Mouse (Mus musculus): ENCODE data around the gene Dqx1. TPM values are rescaled to one million over a fixed set of nuclear protein-coding genes. Genes with fewer than 3 reads are reported as not detected.

Dqx1 gene
- total RNA-seq, 4 experiments from 2014 or later, result 0.24 to 0.52 (median 0.33) TPM

GRCm38 (mm10) chr6:83070311-83071219 is 12.9 kb downstream of the Dqx1 start:
- DNase-seq (ENCODE audit: low spot score in 2 of 2), result no peak

- DNase-seq (ENCODE audit: low spot score in 2 of 2), result no peak
Measured at GRCm38 (mm10) chr6:83071220-83071619, 13.6 kb downstream of the Dqx1 start.

GRCm38 (mm10) chr6:83074979-83075378 is 17.3 kb downstream of the Dqx1 start:
- DNase-seq (ENCODE audit: low spot score in 2 of 2), result no peak

GRCm38 (mm10) chr6:83077630-83078323 is 20.1 kb downstream of the Dqx1 start, which contains the start of gene Pcgf1:
Gene Pcgf1, plus strand, starts transcription at chr6:83077869.
- no peak for DNase-seq (ENCODE audit: low spot score in 2 of 2)

GRCm38 (mm10) chr6:83078324-83078858 is 20.7 kb downstream of the Dqx1 start:
- peak; percentile 99 to 100 for DNase-seq (ENCODE audit: low spot score in 2 of 2)

- no peak for DNase-seq (ENCODE audit: low spot score in 2 of 2)
Measured at GRCm38 (mm10) chr6:83080210-83080609, 22.6 kb downstream of the Dqx1 start.

- no peak for DNase-seq (ENCODE audit: low spot score in 2 of 2)
Measured at GRCm38 (mm10) chr6:83083497-83083896, 25.9 kb downstream of the Dqx1 start.

- no peak for DNase-seq (ENCODE audit: low spot score in 2 of 2)
Measured at GRCm38 (mm10) chr6:83084477-83084876, 26.8 kb downstream of the Dqx1 start.

- DNase-seq (ENCODE audit: low spot score in 2 of 2), result no peak
Measured at GRCm38 (mm10) chr6:83086121-83087035, 28.7 kb downstream of the Dqx1 start, which contains the start of gene Lbx2. Gene Lbx2, plus strand, starts transcription at chr6:83086367.

- DNase-seq (ENCODE audit: low spot score in 2 of 2), result peak in 1 of 2 experiments; percentile 51
Measured at GRCm38 (mm10) chr6:83087205-83087925, 29.7 kb downstream of the Dqx1 start.

- no peak for DNase-seq (ENCODE audit: low spot score in 2 of 2)
Measured at GRCm38 (mm10) chr6:83087926-83088260, 30.2 kb downstream of the Dqx1 start.

- no peak for DNase-seq (ENCODE audit: low spot score in 2 of 2)
Measured at GRCm38 (mm10) chr6:83092416-83093127, 34.9 kb downstream of the Dqx1 start.

GRCm38 (mm10) chr6:83095968-83096367 is 38.3 kb downstream of the Dqx1 start:
- DNase-seq (ENCODE audit: low spot score in 2 of 2), result no peak

GRCm38 (mm10) chr6:83098411-83098810 is 40.8 kb downstream of the Dqx1 start:
- no peak for DNase-seq (ENCODE audit: low spot score in 2 of 2)

- peak; percentile 84 to 87 for DNase-seq (ENCODE audit: low spot score in 2 of 2)
Measured at GRCm38 (mm10) chr6:83101316-83101687, 43.7 kb downstream of the Dqx1 start, which contains the start of the genes Ccdc142 and Gm42688. Gene Ccdc142, plus strand, starts transcription at chr6:83101601. Gene Gm42688, plus strand, starts transcription at chr6:83101617.

GRCm38 (mm10) chr6:83101688-83102556 is 44.3 kb downstream of the Dqx1 start:
- DNase-seq (ENCODE audit: low spot score in 2 of 2), result peak in 1 of 2 experiments; percentile 36

GRCm38 (mm10) chr6:83103130-83103650 is 45.5 kb downstream of the Dqx1 start:
- DNase-seq (ENCODE audit: low spot score in 2 of 2), result no peak

- no peak for DNase-seq (ENCODE audit: low spot score in 2 of 2)
Measured at GRCm38 (mm10) chr6:83104158-83104557, 46.5 kb downstream of the Dqx1 start.
